Mouse (Mus musculus) CH12.LX (cell line): ENCODE measurements at regions not wholly inside any gene's neighbourhood (a gene's known extent, or its start where the extent isn't known, plus 50 kb on each side); places are given as distances from the start of the nearest gene placed in this dataset.

Experiments used
- DNase-seq: peaks from one replicate; pipeline ENCODE4 v3.0.0-alpha.2; 2013; ENCODE audit errors: extremely low read depth
- H3K27ac ChIP-seq: 2 replicates; pipeline ENCODE4 v1.5.1; 2012; ENCODE audit warnings: low read depth, mild to moderate bottlenecking, control low read depth, moderate library complexity; ENCODE audit not compliant: insufficient read depth
- H3K27me3 ChIP-seq: replicated peaks from 2 replicates; pipeline ENCODE3; 2012; ENCODE audit warnings: inconsistent platforms
- H3K36me3 ChIP-seq, 2 experiments: replicated peaks in 1 of 2; 2 replicates each; pipeline versions ENCODE3 to v1.6.1; 2012; ENCODE audit warnings: inconsistent platforms in 1 of 2, low read length in 1 of 2, mild to moderate bottlenecking in 1 of 2, mixed read lengths in 1 of 2, moderate library complexity in 1 of 2; ENCODE audit not compliant: control insufficient read depth in 1 of 2, insufficient read depth in 1 of 2
- H3K4me1 ChIP-seq, 2 experiments: 2 replicates each; pipeline ENCODE4 v1.6.1; 2012; ENCODE audit warnings: inconsistent platforms in 1 of 2, moderate library complexity in 1 of 2; ENCODE audit not compliant: insufficient read depth in 2 of 2, control insufficient read depth in 1 of 2
- H3K4me2 ChIP-seq: 2 replicates; pipeline ENCODE4 v1.6.1; 2012; ENCODE audit warnings: low read depth, mild to moderate bottlenecking, control low read depth; ENCODE audit not compliant: poor library complexity, insufficient read depth, severe bottlenecking
- H3K4me3 ChIP-seq, 3 experiments: fragments of 150-350 bp in 1 of 3; sonication (generic) in 1 of 3; replicated peaks in 1 of 3; 2 replicates each; pipeline versions ENCODE3 to v1.5.1; 2011 to 2012; ENCODE audit warnings: low read depth in 2 of 3, low read length in 2 of 3, mild to moderate bottlenecking in 2 of 3, moderate library complexity in 2 of 3, control low read depth in 1 of 3, improper control_type of control experiment in 1 of 3, inconsistent platforms in 1 of 3, mixed read lengths in 1 of 3; ENCODE audit not compliant: poor library complexity in 1 of 3
- H3K79me2 ChIP-seq: replicated peaks from 2 replicates; pipeline ENCODE4 v1.6.1; 2012; ENCODE audit warnings: mild to moderate bottlenecking, moderate library complexity; ENCODE audit not compliant: control insufficient read depth, poor library complexity, insufficient read depth, severe bottlenecking; ENCODE audit errors: extremely low read depth
- H3K9ac ChIP-seq: 2 replicates; pipeline ENCODE4 v1.6.1; 2012; ENCODE audit warnings: low read depth, mild to moderate bottlenecking, control low read depth, moderate library complexity; ENCODE audit not compliant: insufficient read depth
- H3K9me3 ChIP-seq: replicated peaks from 2 replicates; pipeline ENCODE3; 2012; ENCODE audit warnings: low read length, inconsistent platforms, mixed read lengths
- CTCF ChIP-seq, 2 experiments: IDR thresholded peaks in 1 of 2; conservative IDR thresholded peaks in 1 of 2; 2 replicates each; pipeline ENCODE4 v1.5.1; 2011 to 2012; ENCODE audit warnings: low read depth in 2 of 2, low read length in 2 of 2, improper control_type of control experiment in 1 of 2, inconsistent platforms in 1 of 2, mild to moderate bottlenecking in 1 of 2, moderate library complexity in 1 of 2
- E2F4 ChIP-seq: IDR thresholded peaks from 2 replicates; pipeline ENCODE4 v1.6.1; 2011; ENCODE audit warnings: low read depth, low read length, improper control_type of control experiment; ENCODE audit not compliant: insufficient replicate concordance
- JUND ChIP-seq: conservative IDR thresholded peaks from 2 replicates; pipeline ENCODE4 v1.6.1; 2011; ENCODE audit warnings: low read depth, low read length, improper control_type of control experiment
- MAX ChIP-seq: IDR thresholded peaks from 2 replicates; pipeline ENCODE4 v1.6.1; 2011; ENCODE audit warnings: low read length, improper control_type of control experiment
- MEF2A ChIP-seq: IDR thresholded peaks from 2 replicates; pipeline ENCODE4 v1.6.1; 2014; ENCODE audit warnings: low read depth, mild to moderate bottlenecking, inconsistent platforms, low read length, improper control_type of control experiment, borderline replicate concordance
- NELFE ChIP-seq: IDR thresholded peaks from 2 replicates; pipeline ENCODE4 v1.6.1; 2011; ENCODE audit warnings: low read depth, low read length, improper control_type of control experiment
- NRF1 ChIP-seq: IDR thresholded peaks from 2 replicates; pipeline ENCODE4 v1.6.1; 2014; ENCODE audit warnings: low read depth, mild to moderate bottlenecking, inconsistent platforms, low read length, improper control_type of control experiment, moderate library complexity
- RAD21 ChIP-seq: IDR thresholded peaks from 2 replicates; pipeline ENCODE4 v1.6.1; 2011; ENCODE audit warnings: low read depth, mild to moderate bottlenecking, low read length, improper control_type of control experiment, moderate library complexity
- RCOR1 ChIP-seq: conservative IDR thresholded peaks from 2 replicates; pipeline ENCODE4 v1.6.1; 2012; ENCODE audit warnings: low read depth, mild to moderate bottlenecking, inconsistent platforms, low read length, improper control_type of control experiment
- SIN3A ChIP-seq: IDR thresholded peaks from 2 replicates; pipeline ENCODE4 v1.6.1; 2012; ENCODE audit warnings: low read length, improper control_type of control experiment, inconsistent platforms
- TCF12 ChIP-seq: IDR thresholded peaks from 2 replicates; pipeline ENCODE4 v1.6.1; 2014; ENCODE audit warnings: low read depth, mild to moderate bottlenecking, inconsistent platforms, low read length, improper control_type of control experiment
- USF1 ChIP-seq: IDR thresholded peaks from 2 replicates; pipeline ENCODE4 v1.6.1; 2014; ENCODE audit warnings: low read depth, mild to moderate bottlenecking, inconsistent platforms, low read length, improper control_type of control experiment
- ZC3H11A ChIP-seq: IDR thresholded peaks from 2 replicates; pipeline ENCODE4 v1.6.1; 2012; ENCODE audit warnings: low read depth, mild to moderate bottlenecking, inconsistent platforms, low read length, improper control_type of control experiment
- ZKSCAN1 ChIP-seq: IDR thresholded peaks from 2 replicates; pipeline ENCODE4 v1.6.1; 2012; ENCODE audit warnings: low read depth, inconsistent platforms, low read length, improper control_type of control experiment, borderline replicate concordance
- ZNF384 ChIP-seq: IDR thresholded peaks from 2 replicates; pipeline ENCODE4 v1.6.1; 2012; ENCODE audit warnings: low read depth, low read length, improper control_type of control experiment, inconsistent platforms
- dilution Hi-C: fragments of 300-500 bp; cut with MboI; formaldehyde crosslinking; loops from 2 replicates; pipeline ENCODE4 v1.14.3; 2020; ENCODE audit warnings: low sequenced_read_pairs; ENCODE audit not compliant: extremely low pct_unique_long_range_greater_than_20kb, extremely low pct_ligation_motif_present
- in situ Hi-C: fragments of 300-500 bp; cut with MboI; formaldehyde crosslinking; loops from 3 replicates; pipeline ENCODE4 v1.14.3; 2019; ENCODE audit warnings: low sequenced_read_pairs, low pct_ligation_motif_present, low pct_unique_long_range_greater_than_20kb, mixed read lengths

- Histone ChIP-seq H3K79me2 (no peaks in the 10 kb centered on the region), H3K4me3 (no peak overlapping the region), H3K4me2 (no peak overlapping the region), H3K4me1 (no peaks in the 10 kb centered on the region), H3K9me3 (peaks cover 55% of the 10 kb centered on the region), H3K27ac (no peak overlapping the region), H3K9ac (no peak overlapping the region), H3K27me3 (no peaks in the 10 kb centered on the region), H3K36me3 (no peaks in the 10 kb centered on the region)
- in situ Hi-C loops (no loop called here), dilution Hi-C loops (no loop called here)
- DNase-seq = no peak
- TF ChIP-seq E2F4 (no peak), RAD21 (no peak), TCF12 (no peak), JUND (no peak), USF1 (no peak), ZC3H11A (no peak), CTCF (conservative IDR thresholded peaks at IDR 0.05 in 1 of 2, IDR thresholded peaks at IDR 0.05 in 1 of 2; ENCODE audit: low read depth in 2 of 2, low read length in 2 of 2) (no peak), SIN3A (no peak), ZNF384 (no peak), MAX (no peak)
Measured at GRCm38 (mm10) chr10:123800067-123800691, 536.4 kb downstream of the Fam19a2 start.

GRCm38 (mm10) chr10:123800692-123801528 lies 537.1 kb downstream of the Fam19a2 start:
- H3K4me2 ChIP-seq = no peak overlapping the region
- H3K9me3 ChIP-seq = peaks cover 56% of the 10 kb centered on the region
- H3K36me3 ChIP-seq = no peaks in the 10 kb centered on the region
- in situ Hi-C loops (no loop called here), dilution Hi-C loops (no loop called here)
- H3K27me3 ChIP-seq = no peaks in the 10 kb centered on the region
- no peak overlapping the region for H3K4me3 ChIP-seq
- no peak overlapping the region for H3K27ac ChIP-seq
- H3K79me2 ChIP-seq = no peaks in the 10 kb centered on the region
- DNase-seq = no peak
- no peaks in the 10 kb centered on the region for H3K4me1 ChIP-seq
- TF ChIP-seq USF1 (no peak), JUND (no peak), NELFE (no peak), RCOR1 (no peak), MEF2A (no peak), ZKSCAN1 (no peak), NRF1 (no peak)
- TF ChIP-seq, all 38 proteins: peak for 0
- H3K9ac ChIP-seq = no peak overlapping the region
